Mouse (Mus musculus) neural tube, embryonic 12.5 days (tissue): ENCODE measurements at regions not wholly inside any gene's neighbourhood (a gene's known extent, or its start where the extent isn't known, plus 50 kb on each side); places are given as distances from the start of the nearest gene placed in this dataset.
"Not testable (repeated sequence)": the region's sequence is repeated elsewhere in the genome, so short reads cannot be mapped to it uniquely, and the experiment has no call there.

Experiments
- ATAC-seq: fragments of 200-750 bp; cut with Nextera tagmentation; 2 replicates; pipeline ENCODE4 v1.8.0; 2017; ENCODE audit warnings: low read depth, mild to moderate bottlenecking, moderate TSS enrichment, moderate library complexity; ENCODE audit not compliant: low FRiP score
- H3K27ac ChIP-seq: fragments of 300-500 bp; sonication (generic); 2 replicates; pipeline ENCODE4 v1.5.1; 2016
- H3K27me3 ChIP-seq: fragments of 300-500 bp; sonication (generic); replicated peaks from 2 replicates; pipeline ENCODE4 v1.6.1; 2016; ENCODE audit warnings: mild to moderate bottlenecking
- H3K36me3 ChIP-seq: fragments of 300-500 bp; sonication (generic); 2 replicates; pipeline ENCODE4 v1.6.1; 2016; ENCODE audit warnings: mild to moderate bottlenecking
- H3K4me1 ChIP-seq: fragments of 300-500 bp; sonication (generic); 2 replicates; pipeline ENCODE4 v1.6.1; 2016
- H3K4me2 ChIP-seq: fragments of 300-500 bp; sonication (generic); replicated peaks from 2 replicates; pipeline ENCODE4 v1.6.1; 2016; ENCODE audit warnings: mild to moderate bottlenecking
- H3K4me3 ChIP-seq: fragments of 300-500 bp; sonication (generic); 2 replicates; pipeline ENCODE4 v1.5.1; 2016
- H3K9ac ChIP-seq: fragments of 300-500 bp; sonication (generic); 2 replicates; pipeline ENCODE4 v1.6.1; 2016; ENCODE audit warnings: mild to moderate bottlenecking
- H3K9me3 ChIP-seq: fragments of 300-500 bp; sonication (generic); 2 replicates; pipeline ENCODE4 v1.6.1; 2016; ENCODE audit warnings: mild to moderate bottlenecking
- WGBS: fragments of 180-500 bp; shearing (Covaris S2); methylation state at CpG from one replicate; pipeline ENCODE4 v1.1.7; 2016; 5-methylcytosine and 5-hydroxymethylcytosine counted together

- 57% methylated on average over 8 of the region's 8 CpGs for WGBS
- Histone ChIP-seq H3K27ac (no peak overlapping the region), H3K27me3 (no peaks in the 10 kb centered on the region), H3K4me3 (no peak overlapping the region), H3K9me3 (no peaks in the 10 kb centered on the region), H3K4me1 (no peaks in the 10 kb centered on the region), H3K4me2 (no peak overlapping the region), H3K9ac (no peak overlapping the region), H3K36me3 (no peaks in the 10 kb centered on the region)
- ATAC-seq: peak; percentile 65
Measured at GRCm38 (mm10) chr10:72298824-72299551, 355.7 kb upstream of the Zwint start.

GRCm38 (mm10) chr10:72309045-72309444, 345.6 kb upstream of the Zwint start:
- H3K4me2 ChIP-seq, H3K27ac ChIP-seq, H3K4me1 ChIP-seq, H3K36me3 ChIP-seq, H3K4me3 ChIP-seq, ATAC-seq, H3K9me3 ChIP-seq, H3K9ac ChIP-seq, H3K27me3 ChIP-seq: not testable (repeated sequence)
- 92% methylated on average over 23 of the region's 23 CpGs for WGBS

GRCm38 (mm10) chr10:72318308-72318707, 336.3 kb upstream of the Zwint start:
- no peak overlapping the region for H3K4me2 ChIP-seq
- H3K4me1 ChIP-seq: no peaks in the 10 kb centered on the region

GRCm38 (mm10) chr10:72320307-72320706, 334.3 kb upstream of the Zwint start:
- no peak overlapping the region for H3K4me3 ChIP-seq

More at GRCm38 (mm10) chr10:72318308-72318707, 336.3 kb upstream of the Zwint start:
- Histone ChIP-seq H3K4me3 (no peak overlapping the region), H3K36me3 (no peaks in the 10 kb centered on the region), H3K9me3 (no peaks in the 10 kb centered on the region), H3K27me3 (no peaks in the 10 kb centered on the region), H3K9ac (no peak overlapping the region), H3K27ac (no peak overlapping the region)
- 76% methylated on average over 4 of the region's 4 CpGs for WGBS
- no peak for ATAC-seq

GRCm38 (mm10) chr10:72326624-72327023, 328.0 kb upstream of the Zwint start:
- no peak overlapping the region for H3K4me3 ChIP-seq
- no peaks in the 10 kb centered on the region for H3K4me1 ChIP-seq
- ATAC-seq: no peak
- no peaks in the 10 kb centered on the region for H3K27me3 ChIP-seq
- H3K9ac ChIP-seq: no peak overlapping the region
- no peaks in the 10 kb centered on the region for H3K36me3 ChIP-seq
- 39% methylated on average over 4 of the region's 4 CpGs for WGBS
- H3K27ac ChIP-seq: no peak overlapping the region
- H3K9me3 ChIP-seq: no peaks in the 10 kb centered on the region
- no peak overlapping the region for H3K4me2 ChIP-seq

More at GRCm38 (mm10) chr10:72320307-72320706, 334.3 kb upstream of the Zwint start:
- Histone ChIP-seq H3K36me3 (no peaks in the 10 kb centered on the region), H3K27me3 (no peaks in the 10 kb centered on the region), H3K9me3 (no peaks in the 10 kb centered on the region), H3K9ac (no peak overlapping the region), H3K4me1 (no peaks in the 10 kb centered on the region), H3K27ac (no peak overlapping the region), H3K4me2 (no peak overlapping the region)
- ATAC-seq: no peak
- 88% methylated on average over 4 of the region's 4 CpGs for whole genome bisulfite sequencing

- no peaks in the 10 kb centered on the region for H3K27me3 ChIP-seq
- H3K4me1 ChIP-seq: no peaks in the 10 kb centered on the region
- no peak overlapping the region for H3K9ac ChIP-seq
- no peak overlapping the region for H3K4me2 ChIP-seq
- H3K36me3 ChIP-seq: no peaks in the 10 kb centered on the region
- ATAC-seq: no peak
- 83% methylated on average over 5 of the region's 5 CpGs for WGBS
- no peak overlapping the region for H3K27ac ChIP-seq
- H3K4me3 ChIP-seq: no peak overlapping the region
- no peaks in the 10 kb centered on the region for H3K9me3 ChIP-seq
Measured at GRCm38 (mm10) chr10:72347253-72347652, 307.4 kb upstream of the Zwint start.

- H3K4me1 ChIP-seq: no peaks in the 10 kb centered on the region
- no peaks in the 10 kb centered on the region for H3K36me3 ChIP-seq
- ATAC-seq: no peak
- H3K9me3 ChIP-seq: no peaks in the 10 kb centered on the region
- no peak overlapping the region for H3K4me2 ChIP-seq
- 87% methylated on average over 2 of the region's 2 CpGs for WGBS
- no peaks in the 10 kb centered on the region for H3K27me3 ChIP-seq
- H3K27ac ChIP-seq: no peak overlapping the region
- H3K9ac ChIP-seq: no peak overlapping the region
- H3K4me3 ChIP-seq: no peak overlapping the region
Measured at GRCm38 (mm10) chr10:72347949-72348663, 306.5 kb upstream of the Zwint start.

- Histone ChIP-seq H3K9me3 (no peaks in the 10 kb centered on the region), H3K27ac (no peak overlapping the region), H3K9ac (no peak overlapping the region), H3K4me1 (no peaks in the 10 kb centered on the region), H3K27me3 (no peaks in the 10 kb centered on the region), H3K36me3 (no peaks in the 10 kb centered on the region), H3K4me2 (no peak overlapping the region), H3K4me3 (no peak overlapping the region)
- ATAC-seq: no peak
Measured at GRCm38 (mm10) chr10:72352810-72353209, 301.8 kb upstream of the Zwint start.

- Histone ChIP-seq H3K4me1 (no peaks in the 10 kb centered on the region), H3K4me3 (no peak overlapping the region), H3K9ac (no peak overlapping the region), H3K27me3 (no peaks in the 10 kb centered on the region), H3K9me3 (no peaks in the 10 kb centered on the region), H3K27ac (no peak overlapping the region), H3K36me3 (no peaks in the 10 kb centered on the region), H3K4me2 (no peak overlapping the region)
- no peak for ATAC-seq
- WGBS: 80% methylated on average over 2 of the region's 2 CpGs
Measured at GRCm38 (mm10) chr10:72353515-72353914, 301.1 kb upstream of the Zwint start.

- Histone ChIP-seq H3K4me2 (no peak overlapping the region), H3K27me3 (no peaks in the 10 kb centered on the region), H3K4me1 (no peaks in the 10 kb centered on the region), H3K4me3 (no peak overlapping the region), H3K9me3 (no peaks in the 10 kb centered on the region), H3K36me3 (no peaks in the 10 kb centered on the region), H3K9ac (no peak overlapping the region), H3K27ac (no peak overlapping the region)
- ATAC-seq: no peak
- WGBS: 86% methylated on average over 1 of the region's 1 CpGs
Measured at GRCm38 (mm10) chr10:72383351-72383750, 271.3 kb upstream of the Zwint start.

- no peak for ATAC-seq
- Histone ChIP-seq H3K27me3 (no peaks in the 10 kb centered on the region), H3K4me2 (no peak overlapping the region), H3K9me3 (no peaks in the 10 kb centered on the region), H3K4me1 (no peaks in the 10 kb centered on the region), H3K36me3 (no peaks in the 10 kb centered on the region), H3K9ac (no peak overlapping the region), H3K27ac (no peak overlapping the region), H3K4me3 (no peak overlapping the region)
- 94% methylated on average over 1 of the region's 1 CpGs for WGBS
Measured at GRCm38 (mm10) chr10:72384826-72385225, 269.8 kb upstream of the Zwint start.

GRCm38 (mm10) chr10:72391397-72391796, 263.2 kb upstream of the Zwint start:
- no peaks in the 10 kb centered on the region for H3K9me3 ChIP-seq
- no peak overlapping the region for H3K4me3 ChIP-seq
- H3K4me2 ChIP-seq: no peak overlapping the region
- 81% methylated on average over 1 of the region's 1 CpGs for WGBS
- no peaks in the 10 kb centered on the region for H3K4me1 ChIP-seq
- no peak overlapping the region for H3K9ac ChIP-seq
- H3K27ac ChIP-seq: no peak overlapping the region
- no peaks in the 10 kb centered on the region for H3K36me3 ChIP-seq
- no peak for ATAC-seq
- H3K27me3 ChIP-seq: no peaks in the 10 kb centered on the region
